Mouse (Mus musculus): Measurements from ENCODE around the gene Gipr. TPM values are rescaled to one million over a fixed set of nuclear protein-coding genes. Genes with fewer than 3 reads are reported as not detected.

Gene Gipr
- polyA plus RNA-seq, 1 experiment from 2014 or later, result 51.5 TPM

- no peaks in the 10 kb centered on the region for H3K9me3 ChIP-seq (ENCODE audit: control insufficient read depth, low read length)
- peaks cover 5 to 20% of the 10 kb centered on the region in 2 experiments; a peak in 3 of 4 replicates for H3K4me1 ChIP-seq (ENCODE audit: control insufficient read depth in 2 of 2, insufficient read depth in 2 of 2, low read length in 2 of 2)
- no peak for ATAC-seq (ENCODE audit: insufficient number of reproducible peaks, insufficient read depth, low FRiP score, low read depth)
- peaks cover 28% of the 10 kb centered on the region for H3K36me3 ChIP-seq (ENCODE audit: control insufficient read depth, insufficient read depth, low read length)
- H3K27ac ChIP-seq (replicated peaks in 1 of 2; ENCODE audit: control insufficient read depth in 1 of 2, insufficient read depth in 1 of 2, low read depth in 2 of 2, low read length in 2 of 2), result peak overlapping the region; percentile 70 to 89
- peak overlapping the region; percentile 73 for H3K9ac ChIP-seq (ENCODE audit: low read length)
- peak overlapping the region; percentile 90 for H3K4me2 ChIP-seq (ENCODE audit: low read length)
- H3K4me3 ChIP-seq (ENCODE audit: control insufficient read depth in 1 of 2, insufficient read depth in 1 of 2, low read depth in 1 of 2, low read length in 2 of 2), result peak overlapping the region; percentile 60 to 66
- 11% methylated on average over 20 of the region's 20 CpGs for WGBS
- H3K27me3 ChIP-seq (ENCODE audit: control insufficient read depth, insufficient read depth, low read length), result no peaks in the 10 kb centered on the region
These were observed 17.6 kb downstream of the Gipr start for GRCm38 (mm10) chr7:19148180-19148874.

DNA sequence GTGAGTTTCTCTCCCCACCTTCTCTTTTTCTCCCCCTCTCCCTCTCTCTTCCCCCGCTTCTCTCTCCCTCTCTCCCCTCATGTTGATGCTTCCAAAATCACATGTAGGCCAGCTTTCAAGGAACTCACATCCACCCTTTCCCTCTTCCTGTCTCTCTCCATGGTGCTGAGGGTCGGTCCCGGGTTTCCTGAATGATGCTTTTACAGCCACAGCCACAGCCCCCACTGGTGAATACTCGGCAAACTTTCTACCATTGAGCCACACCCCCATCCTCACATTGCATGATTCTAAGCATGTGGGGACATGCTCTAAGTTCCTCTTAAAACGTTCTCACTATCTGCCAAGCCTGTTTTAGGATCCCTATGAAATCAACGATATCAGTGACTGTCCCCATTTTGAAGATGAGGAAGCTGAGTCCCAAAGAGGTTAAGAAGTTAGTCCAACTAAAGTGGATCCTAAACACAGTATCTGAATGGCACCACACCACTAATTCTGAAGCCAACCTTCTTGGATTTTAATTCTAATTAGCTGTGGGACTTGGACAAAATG, 18.4 kb downstream of the Gipr start:
- Histone ChIP-seq H3K4me2 (ENCODE audit: low read length) (peak overlapping the region; percentile 90), H3K4me1 (ENCODE audit: control insufficient read depth in 2 of 2, insufficient read depth in 2 of 2, low read length in 2 of 2) (peaks cover 5 to 20% of the 10 kb centered on the region in 2 experiments; a peak in 3 of 4 replicates), H3K27me3 (ENCODE audit: control insufficient read depth, insufficient read depth, low read length) (no peaks in the 10 kb centered on the region), H3K9ac (ENCODE audit: low read length) (no peak overlapping the region), H3K36me3 (ENCODE audit: control insufficient read depth, insufficient read depth, low read length) (peaks cover 20% of the 10 kb centered on the region), H3K9me3 (ENCODE audit: control insufficient read depth, low read length) (no peaks in the 10 kb centered on the region), H3K4me3 (ENCODE audit: control insufficient read depth in 1 of 2, insufficient read depth in 1 of 2, low read depth in 1 of 2, low read length in 2 of 2) (no peak overlapping the region), H3K27ac (replicated peaks in 1 of 2; ENCODE audit: control insufficient read depth in 1 of 2, insufficient read depth in 1 of 2, low read depth in 2 of 2, low read length in 2 of 2) (no peak overlapping the region)
- no peak for ATAC-seq (ENCODE audit: insufficient number of reproducible peaks, insufficient read depth, low FRiP score, low read depth)
- 40% methylated on average over 6 of the region's 6 CpGs for whole genome bisulfite sequencing

DNA sequence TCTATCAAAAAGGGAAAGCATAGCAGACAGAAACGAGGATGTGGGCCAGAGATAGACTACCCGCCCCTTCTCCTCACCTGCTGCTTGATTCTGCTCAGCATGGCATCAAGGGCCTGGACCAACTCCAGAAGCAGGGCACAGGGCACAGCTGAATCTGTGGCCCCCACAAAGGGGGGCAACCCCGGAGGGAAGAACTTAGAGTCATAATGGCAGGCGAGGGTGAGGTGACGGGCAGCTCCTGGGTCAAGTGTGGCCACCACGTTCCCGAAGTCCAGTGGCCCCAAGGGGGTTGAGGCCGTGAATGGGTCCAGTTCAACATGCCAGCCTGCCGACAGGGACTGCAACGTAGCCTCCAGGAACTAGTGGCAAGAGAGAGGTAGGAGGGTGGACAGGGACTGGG, 19.1 kb downstream of the Gipr start:
- Histone ChIP-seq H3K4me3 (ENCODE audit: control insufficient read depth in 1 of 2, insufficient read depth in 1 of 2, low read depth in 1 of 2, low read length in 2 of 2) (no peak overlapping the region), H3K9ac (ENCODE audit: low read length) (no peak overlapping the region), H3K4me2 (ENCODE audit: low read length) (no peak overlapping the region), H3K9me3 (ENCODE audit: control insufficient read depth, low read length) (no peaks in the 10 kb centered on the region), H3K27me3 (ENCODE audit: control insufficient read depth, insufficient read depth, low read length) (no peaks in the 10 kb centered on the region), H3K36me3 (ENCODE audit: control insufficient read depth, insufficient read depth, low read length) (peaks cover 17% of the 10 kb centered on the region), H3K4me1 (ENCODE audit: control insufficient read depth in 2 of 2, insufficient read depth in 2 of 2, low read length in 2 of 2) (peaks cover 5 to 20% of the 10 kb centered on the region in 2 experiments; a peak in 3 of 4 replicates), H3K27ac (replicated peaks in 1 of 2; ENCODE audit: control insufficient read depth in 1 of 2, insufficient read depth in 1 of 2, low read depth in 2 of 2, low read length in 2 of 2) (no peak overlapping the region)
- no peak for ATAC-seq (ENCODE audit: insufficient number of reproducible peaks, insufficient read depth, low FRiP score, low read depth)
- WGBS, result 85% methylated on average over 10 of the region's 10 CpGs

- Histone ChIP-seq H3K9me3 (ENCODE audit: control insufficient read depth, low read length) (no peaks in the 10 kb centered on the region), H3K4me2 (ENCODE audit: low read length) (no peak overlapping the region), H3K27ac (replicated peaks in 1 of 2; ENCODE audit: control insufficient read depth in 1 of 2, insufficient read depth in 1 of 2, low read depth in 2 of 2, low read length in 2 of 2) (no peak overlapping the region), H3K4me3 (ENCODE audit: control insufficient read depth in 1 of 2, insufficient read depth in 1 of 2, low read depth in 1 of 2, low read length in 2 of 2) (no peak overlapping the region), H3K4me1 (ENCODE audit: control insufficient read depth in 2 of 2, insufficient read depth in 2 of 2, low read length in 2 of 2) (0 out of 4 replicates have a peak, but pooled peaks cover 0 to 4% of the 10 kb centered on the region in 2 experiments), H3K36me3 (ENCODE audit: control insufficient read depth, insufficient read depth, low read length) (peaks cover 70% of the 10 kb centered on the region), H3K9ac (ENCODE audit: low read length) (no peak overlapping the region), H3K27me3 (ENCODE audit: control insufficient read depth, insufficient read depth, low read length) (no peaks in the 10 kb centered on the region)
- ATAC-seq (ENCODE audit: insufficient number of reproducible peaks, insufficient read depth, low FRiP score, low read depth), result no peak
- WGBS, result 52% methylated on average over 5 of the region's 5 CpGs
These were observed 28.5 kb downstream of the Gipr start for GRCm38 (mm10) chr7:19137380-19137779.

DNA sequence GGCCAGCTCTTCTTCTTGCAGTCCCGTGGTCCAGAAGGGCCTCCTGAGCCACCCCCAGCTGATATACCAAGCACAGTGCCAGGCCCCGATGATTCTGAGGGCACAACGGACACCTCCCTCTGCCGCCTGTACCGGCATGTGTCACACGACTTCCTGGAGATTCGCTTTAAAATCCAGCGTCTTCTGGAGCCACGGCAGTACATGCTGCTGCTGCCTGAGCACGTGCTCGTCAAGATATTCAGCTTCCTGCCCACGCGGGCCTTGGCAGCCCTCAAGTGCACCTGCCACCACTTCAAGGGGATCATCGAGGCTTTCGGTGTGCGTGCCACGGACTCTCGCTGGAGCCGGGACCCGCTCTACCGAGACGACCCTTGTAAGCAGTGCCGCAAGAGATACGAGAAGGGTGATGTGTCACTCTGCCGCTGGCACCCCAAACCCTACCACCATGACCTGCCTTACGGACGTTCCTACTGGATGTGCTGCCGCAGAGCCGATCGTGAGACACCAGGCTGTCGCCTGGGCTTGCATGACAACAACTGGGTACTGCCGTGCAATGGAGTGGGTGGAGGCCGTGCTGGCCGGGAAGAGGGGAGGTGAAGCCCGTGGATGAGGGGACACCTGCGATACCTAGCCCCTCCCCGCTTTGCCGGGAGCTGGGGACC, 29.1 kb downstream of the Gipr start:
- Histone ChIP-seq H3K27ac (replicated peaks in 1 of 2; ENCODE audit: control insufficient read depth in 1 of 2, insufficient read depth in 1 of 2, low read depth in 2 of 2, low read length in 2 of 2) (no peak overlapping the region), H3K36me3 (ENCODE audit: control insufficient read depth, insufficient read depth, low read length) (peaks cover 66% of the 10 kb centered on the region), H3K4me2 (ENCODE audit: low read length) (no peak overlapping the region), H3K9me3 (ENCODE audit: control insufficient read depth, low read length) (no peaks in the 10 kb centered on the region), H3K4me1 (ENCODE audit: control insufficient read depth in 2 of 2, insufficient read depth in 2 of 2, low read length in 2 of 2) (peaks cover 2 to 8% of the 10 kb centered on the region in 2 experiments; a peak in 2 of 4 replicates), H3K9ac (ENCODE audit: low read length) (no peak overlapping the region), H3K27me3 (ENCODE audit: control insufficient read depth, insufficient read depth, low read length) (no peaks in the 10 kb centered on the region), H3K4me3 (ENCODE audit: control insufficient read depth in 1 of 2, insufficient read depth in 1 of 2, low read depth in 1 of 2, low read length in 2 of 2) (no peak overlapping the region)
- ATAC-seq (ENCODE audit: insufficient number of reproducible peaks, insufficient read depth, low FRiP score, low read depth), result no peak
- WGBS, result 89% methylated on average over 38 of the region's 38 CpGs

- H3K27ac ChIP-seq (replicated peaks in 1 of 2; ENCODE audit: control insufficient read depth in 1 of 2, insufficient read depth in 1 of 2, low read depth in 2 of 2, low read length in 2 of 2), result no peak overlapping the region
- H3K4me3 ChIP-seq (ENCODE audit: control insufficient read depth in 1 of 2, insufficient read depth in 1 of 2, low read depth in 1 of 2, low read length in 2 of 2), result no peak overlapping the region
- H3K4me1 ChIP-seq (ENCODE audit: control insufficient read depth in 2 of 2, insufficient read depth in 2 of 2, low read length in 2 of 2), result peaks cover 3 to 9% of the 10 kb centered on the region in 2 experiments; a peak in 2 of 4 replicates
- ATAC-seq (ENCODE audit: insufficient number of reproducible peaks, insufficient read depth, low FRiP score, low read depth), result no peak
- H3K4me2 ChIP-seq (ENCODE audit: low read length), result no peak overlapping the region
- peaks cover 62% of the 10 kb centered on the region for H3K36me3 ChIP-seq (ENCODE audit: control insufficient read depth, insufficient read depth, low read length)
- no peak overlapping the region for H3K9ac ChIP-seq (ENCODE audit: low read length)
- no peaks in the 10 kb centered on the region for H3K9me3 ChIP-seq (ENCODE audit: control insufficient read depth, low read length)
- no peaks in the 10 kb centered on the region for H3K27me3 ChIP-seq (ENCODE audit: control insufficient read depth, insufficient read depth, low read length)
- 93% methylated on average over 13 of the region's 13 CpGs for WGBS
These were observed 29.8 kb downstream of the Gipr start for GRCm38 (mm10) chr7:19136168-19136567.

DNA sequence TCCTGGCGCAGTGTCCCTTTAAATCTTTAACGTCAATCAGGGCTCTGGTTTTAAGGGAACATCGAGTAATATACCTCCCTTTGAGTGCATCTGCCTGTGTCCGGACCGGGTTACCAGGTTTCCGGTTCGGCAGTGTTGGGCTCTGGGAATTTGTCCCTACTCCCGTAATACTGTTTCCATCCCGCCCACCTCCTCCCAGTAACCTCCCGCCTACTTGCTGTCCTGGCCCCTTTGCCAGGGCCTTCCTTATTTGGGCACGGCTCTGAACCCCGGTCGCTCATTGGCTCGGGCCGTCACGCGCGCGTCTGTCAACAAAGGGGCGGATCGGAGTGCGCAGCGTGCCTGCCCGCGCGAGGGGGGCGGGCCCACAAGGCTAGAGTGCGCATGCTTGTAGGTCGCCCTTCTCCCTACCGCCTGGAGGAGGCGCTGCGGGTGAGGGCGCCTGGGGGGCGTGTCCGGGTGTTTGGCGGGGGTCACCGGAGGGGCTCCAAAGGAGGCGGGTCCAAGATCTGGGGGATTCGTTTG, 34.5 kb downstream of the Gipr start:
- H3K4me2 ChIP-seq (ENCODE audit: low read length), result peak overlapping the region; percentile 65
- H3K4me1 ChIP-seq (ENCODE audit: control insufficient read depth in 2 of 2, insufficient read depth in 2 of 2, low read length in 2 of 2), result peaks cover 4 to 16% of the 10 kb centered on the region in 2 experiments; a peak in 3 of 4 replicates
- peaks cover 36% of the 10 kb centered on the region for H3K36me3 ChIP-seq (ENCODE audit: control insufficient read depth, insufficient read depth, low read length)
- WGBS, result under 1% methylated on average over 39 of the region's 39 CpGs
- H3K9ac ChIP-seq (ENCODE audit: low read length), result peak overlapping the region; percentile 71
- H3K9me3 ChIP-seq (ENCODE audit: control insufficient read depth, low read length), result no peaks in the 10 kb centered on the region
- ATAC-seq (ENCODE audit: insufficient number of reproducible peaks, insufficient read depth, low FRiP score, low read depth), result peak; percentile 98
- H3K4me3 ChIP-seq (ENCODE audit: control insufficient read depth in 1 of 2, insufficient read depth in 1 of 2, low read depth in 1 of 2, low read length in 2 of 2), result peak overlapping the region; percentile 45 to 59
- H3K27ac ChIP-seq (replicated peaks in 1 of 2; ENCODE audit: control insufficient read depth in 1 of 2, insufficient read depth in 1 of 2, low read depth in 2 of 2, low read length in 2 of 2), result peak overlapping the region; percentile 92
- no peaks in the 10 kb centered on the region for H3K27me3 ChIP-seq (ENCODE audit: control insufficient read depth, insufficient read depth, low read length)
